Mouse (Mus musculus): ENCODE results near the gene Stx18.

Stx18 gene

GRCm38 (mm10) chr5:38082589-38082988, 44.0 kb downstream of the Stx18 start:
- no peak for DNase-seq

DNA sequence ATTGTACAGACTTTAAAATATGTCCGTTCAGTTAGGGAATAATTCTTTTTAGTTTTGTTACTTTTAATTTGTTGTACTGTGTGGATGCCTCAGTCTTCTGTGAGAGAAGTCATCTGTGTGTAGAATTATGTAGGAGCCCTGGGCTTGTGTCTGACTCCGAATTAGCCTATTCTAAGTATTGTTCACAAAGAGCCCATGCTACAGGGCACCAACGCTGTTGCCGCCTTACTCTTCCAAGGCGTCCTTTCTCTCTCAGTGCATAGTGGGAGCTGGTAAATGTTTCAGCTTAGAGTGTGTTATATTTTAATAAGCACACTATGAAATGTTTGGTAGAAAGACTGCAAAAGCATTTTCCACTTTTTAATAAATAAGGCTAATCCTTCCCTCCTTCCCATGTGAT, 44.8 kb downstream of the Stx18 start:
- no peak for DNase-seq

DNA sequence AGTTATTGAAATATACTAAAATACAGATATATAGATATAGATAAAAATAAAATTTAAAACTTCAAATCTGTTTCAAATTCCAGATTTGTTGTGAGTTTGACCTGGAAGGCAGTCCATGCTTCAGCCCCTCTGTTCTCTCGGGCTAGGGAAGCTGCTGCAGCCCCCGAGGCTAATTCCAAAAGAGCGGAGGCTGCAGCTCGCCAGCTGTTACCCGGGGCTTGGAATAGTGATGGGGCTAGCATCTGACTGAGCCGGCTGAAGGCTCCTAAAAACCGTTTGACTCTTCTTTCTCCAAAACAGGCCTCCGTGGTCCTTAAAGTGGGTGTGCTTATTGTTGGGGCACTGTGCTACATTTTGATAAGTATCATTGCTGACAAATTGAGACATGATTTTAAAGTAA, 46.1 kb downstream of the Stx18 start:
- DNase-seq, result no peak

- DNase-seq, result peak; percentile 28
Observed at GRCm38 (mm10) chr5:38085561-38086392, 47.2 kb downstream of the Stx18 start.

DNA sequence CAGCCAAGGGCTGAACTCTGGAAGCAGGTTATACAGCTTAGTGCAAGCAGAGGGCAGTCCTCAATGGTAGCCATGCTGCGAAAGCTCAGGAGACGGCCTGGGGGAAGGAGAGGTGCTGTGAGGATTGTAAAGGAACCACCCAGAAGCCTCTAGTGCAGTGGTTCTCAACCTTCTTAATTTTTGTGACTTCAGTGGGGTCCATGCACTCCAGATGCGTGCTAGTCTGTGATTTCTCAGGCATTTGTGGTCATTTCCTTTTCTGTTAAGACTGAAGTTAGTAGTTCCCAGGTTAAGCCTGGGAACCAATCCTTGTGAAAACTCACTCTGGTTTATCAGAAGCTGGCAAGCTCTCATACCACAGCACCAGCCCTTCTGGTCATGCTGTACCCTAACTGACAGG, 51.6 kb downstream of the Stx18 start:
- no peak for DNase-seq

- DNase-seq, result no peak
Observed at GRCm38 (mm10) chr5:38090581-38090980, 52.0 kb downstream of the Stx18 start.

- DNase-seq, result peak; percentile 22
Observed at GRCm38 (mm10) chr5:38091046-38091965, 52.8 kb downstream of the Stx18 start.

DNA sequence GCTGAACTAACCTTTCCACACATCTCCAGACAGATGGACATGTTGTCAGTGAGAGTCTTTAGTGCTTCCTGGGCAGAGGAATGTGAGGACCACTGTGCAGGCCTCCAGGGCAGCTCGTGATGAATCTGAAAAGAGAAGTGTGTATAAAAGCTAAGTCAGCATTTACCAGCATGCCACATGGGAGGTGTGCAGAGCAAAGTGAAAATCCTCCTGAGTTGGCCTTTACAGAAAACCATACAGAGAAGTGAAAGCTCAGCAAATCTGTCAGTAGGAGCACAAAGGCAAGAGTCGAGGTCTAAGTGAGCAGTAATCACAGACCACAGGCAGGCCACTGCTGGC, 53.4 kb downstream of the Stx18 start:
- DNase-seq, result no peak

GRCm38 (mm10) chr5:38094331-38094730, 55.8 kb downstream of the Stx18 start:
- no peak for DNase-seq

DNA sequence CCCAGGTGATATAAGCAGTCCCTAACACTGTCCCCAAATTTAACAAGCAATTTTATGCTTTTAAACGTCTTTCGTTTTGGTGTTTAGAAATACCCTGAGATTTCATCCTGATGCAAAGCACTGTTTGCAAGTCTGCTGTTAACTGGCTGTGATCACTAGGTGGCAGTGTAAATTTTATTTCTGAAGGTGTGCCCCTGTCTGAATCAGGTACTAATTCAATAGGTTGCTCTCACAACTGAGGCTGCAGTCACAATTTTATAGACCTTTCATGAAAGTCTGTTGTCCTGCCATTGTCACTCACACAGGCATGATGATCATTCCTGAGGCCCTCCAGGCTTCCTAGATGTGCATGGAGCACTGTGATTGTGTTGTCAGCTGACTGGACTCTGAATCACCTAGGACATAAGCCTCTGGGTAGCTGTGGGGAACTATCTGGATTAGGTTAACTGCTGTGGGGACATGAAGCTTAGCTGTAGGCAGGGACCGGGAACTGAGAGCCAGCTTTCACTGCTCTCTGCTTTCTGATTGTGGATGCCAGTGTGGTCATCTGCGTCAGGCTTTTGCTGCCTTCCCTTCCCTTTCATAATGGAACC, 59.1 kb downstream of the Stx18 start:
- no peak for DNase-seq

DNA sequence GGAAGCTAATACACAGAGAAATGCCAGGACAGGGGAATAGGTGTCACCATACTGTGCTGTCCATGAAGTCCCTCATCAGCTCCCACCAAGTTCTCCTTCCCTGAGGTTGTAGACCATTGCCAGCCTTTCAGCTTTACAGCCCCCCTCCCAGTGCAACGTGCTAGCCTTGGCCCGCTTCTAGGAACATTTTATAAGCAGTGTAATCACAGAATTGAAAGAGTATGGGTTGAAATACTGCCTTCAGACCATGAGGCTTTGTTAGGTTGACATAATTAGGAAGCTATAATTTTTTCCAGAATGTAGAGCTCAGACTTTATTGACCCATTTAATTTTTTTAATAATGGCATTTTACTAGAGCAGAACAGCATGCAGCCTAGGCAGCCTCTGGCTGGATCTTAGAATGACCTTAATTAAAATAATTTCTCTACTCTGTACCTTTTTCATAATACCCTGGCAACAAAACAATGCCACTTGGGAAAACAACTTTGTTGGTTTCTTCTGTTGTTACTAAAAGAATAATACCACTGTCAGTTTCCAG, 60.7 kb downstream of the Stx18 start:
- DNase-seq, result no peak

- no peak for DNase-seq
Observed at GRCm38 (mm10) chr5:38102945-38103344, 64.4 kb downstream of the Stx18 start.

DNA sequence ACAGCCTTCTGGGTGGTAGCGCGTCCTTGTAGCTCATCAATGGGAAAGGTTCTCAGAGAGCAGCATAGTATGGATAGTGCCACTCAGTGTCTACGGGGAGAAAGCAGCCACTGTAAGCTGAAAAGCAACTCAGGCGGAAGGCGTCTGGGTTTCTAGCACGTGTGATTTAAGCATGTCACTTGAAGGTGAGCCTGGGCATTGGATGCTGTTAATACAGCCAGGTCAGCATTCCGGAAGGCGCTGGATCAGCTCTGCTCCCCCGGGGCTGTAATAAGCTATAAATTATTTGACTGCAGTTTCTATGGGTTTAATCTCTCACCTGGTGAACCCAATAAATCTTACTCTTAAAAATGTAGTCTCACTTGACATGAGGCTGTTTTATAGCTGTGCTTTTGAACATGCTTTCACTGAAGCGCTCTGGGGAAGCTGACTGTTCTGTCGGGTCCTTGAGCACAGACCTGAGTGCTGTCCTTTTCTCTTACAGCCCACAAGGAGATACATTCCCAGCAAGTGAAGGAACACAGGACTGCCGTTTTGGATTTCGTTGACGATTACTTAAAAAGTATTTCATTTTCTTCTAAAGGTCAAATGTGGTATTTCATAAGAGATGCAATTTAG, 67.6 kb downstream of the Stx18 start:
- DNase-seq, result no peak

- DNase-seq, result no peak
Observed at GRCm38 (mm10) chr5:38106807-38107206, 68.3 kb downstream of the Stx18 start.

DNA sequence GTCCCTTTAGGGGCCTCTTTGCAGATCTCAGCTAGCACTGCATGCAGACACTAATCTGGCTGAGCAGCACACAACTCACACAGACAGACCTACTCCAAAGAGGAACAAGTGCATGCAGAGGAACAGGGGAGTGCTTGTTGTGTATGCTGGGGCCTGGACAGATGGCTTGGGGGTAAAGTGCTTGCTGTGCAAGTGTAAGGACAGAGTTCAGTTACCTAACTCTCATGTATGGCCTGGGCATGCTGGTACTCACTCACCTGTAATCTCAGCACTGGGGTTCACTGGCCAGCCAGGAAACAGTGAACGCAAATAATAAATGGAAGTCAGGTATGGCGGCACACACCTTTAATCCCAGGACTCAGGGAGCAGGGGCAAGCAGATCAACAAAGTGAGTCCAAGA, 76.0 kb downstream of the Stx18 start:
- DNase-seq, result no peak

DNA sequence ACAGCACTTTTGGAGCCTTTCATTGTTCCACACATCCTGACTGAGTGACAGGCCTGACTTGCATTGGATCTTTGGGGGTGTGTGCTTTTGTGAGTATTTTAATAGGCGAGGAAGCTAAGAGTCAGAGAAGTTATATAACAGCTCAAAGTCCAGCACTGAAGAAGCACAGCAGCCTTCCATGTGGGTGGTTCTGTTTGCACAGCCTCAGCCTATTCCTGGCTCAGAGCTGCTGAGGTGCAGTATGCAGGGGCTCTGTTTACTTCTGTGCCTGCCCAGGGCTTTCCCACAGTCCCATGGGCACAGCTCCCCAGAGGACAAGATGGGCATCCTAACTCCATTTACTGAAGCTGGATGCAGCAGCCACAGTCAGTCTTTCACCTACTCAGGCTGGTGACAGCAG, 78.5 kb downstream of the Stx18 start:
- no peak for DNase-seq

- no peak for DNase-seq
Observed at GRCm38 (mm10) chr5:38119268-38119667, 80.7 kb downstream of the Stx18 start.

DNA sequence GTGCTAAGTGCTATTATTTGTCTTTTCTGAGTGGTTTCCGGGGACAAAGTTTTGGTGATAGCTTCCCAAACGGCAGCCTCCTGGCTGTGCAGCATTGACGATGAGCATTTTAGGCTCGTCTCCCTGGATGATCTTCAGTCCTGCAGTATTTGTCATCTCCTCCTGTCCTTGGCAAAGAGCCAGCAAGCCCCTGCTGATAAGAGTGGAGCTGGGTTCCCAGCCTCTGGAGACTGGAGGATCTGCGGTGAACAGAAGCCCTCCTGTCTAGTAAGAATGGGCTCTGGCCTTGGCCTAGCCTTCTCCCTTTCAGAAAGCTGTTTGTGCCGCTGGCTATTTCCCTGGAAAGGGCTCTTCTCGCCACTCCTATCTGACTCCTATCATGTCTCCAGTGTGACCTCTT, 83.2 kb downstream of the Stx18 start:
- no peak for DNase-seq

DNA sequence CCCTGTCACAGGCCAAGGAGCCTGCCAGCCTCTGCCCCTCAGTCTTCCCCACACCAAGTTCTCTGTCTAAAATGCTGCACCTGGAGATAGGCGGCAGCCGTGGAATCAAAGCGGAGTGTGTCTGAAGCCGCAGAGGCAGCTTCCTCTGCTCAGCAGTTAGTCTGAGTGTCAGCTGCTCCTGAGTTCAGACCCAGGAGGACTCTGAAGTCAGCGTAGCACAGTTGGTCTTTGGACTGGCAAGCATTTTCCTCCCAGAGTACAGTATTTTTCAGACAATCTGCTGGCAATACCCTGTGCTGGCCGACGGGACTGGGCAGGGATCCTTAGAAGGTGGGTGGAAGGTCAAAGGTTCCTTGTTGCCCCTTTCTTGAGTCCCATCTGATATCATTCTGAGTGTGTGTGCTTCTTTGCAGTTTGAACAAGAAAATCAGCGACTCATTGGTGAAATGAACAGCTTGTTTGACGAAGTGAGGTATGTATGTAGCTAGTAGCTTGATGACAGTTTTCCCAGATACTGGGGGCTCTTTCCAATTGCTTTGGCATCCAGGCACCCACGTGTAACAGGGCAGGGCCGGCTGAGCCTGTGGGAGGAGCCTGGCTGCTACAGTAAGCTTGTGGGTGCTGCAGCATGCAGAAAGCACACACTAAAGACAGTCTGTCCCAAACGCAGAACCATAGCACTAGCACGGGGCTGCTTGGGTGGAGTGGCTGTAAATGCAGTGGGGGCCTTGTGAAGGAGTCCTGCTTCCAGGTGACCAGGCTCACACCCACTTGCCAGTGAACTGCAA, 88.2 kb downstream of the Stx18 start:
- no peak for DNase-seq

GRCm38 (mm10) chr5:38129339-38129738, 90.8 kb downstream of the Stx18 start:
- DNase-seq, result no peak

GRCm38 (mm10) chr5:38136247-38136646, 97.7 kb downstream of the Stx18 start:
- DNase-seq, result no peak

DNA sequence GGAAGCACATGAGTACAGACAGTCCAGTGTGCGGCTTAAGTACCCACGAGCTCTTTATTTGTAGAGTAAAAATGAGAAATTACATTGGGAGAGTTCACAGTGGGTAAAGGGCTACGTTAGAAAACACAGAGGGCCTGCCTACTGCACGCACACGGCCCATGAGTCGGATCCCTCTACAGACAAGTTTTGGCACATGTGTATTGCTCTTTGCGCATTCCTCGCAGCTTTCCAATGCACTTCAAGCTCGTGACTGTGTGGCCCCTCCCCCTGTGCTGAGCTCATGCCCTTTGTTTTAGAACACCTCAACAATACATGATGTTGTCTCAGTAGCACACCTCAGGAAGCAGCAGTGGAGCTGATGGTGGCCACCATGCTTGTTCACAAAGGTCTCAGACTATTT, 98.6 kb downstream of the Stx18 start:
- DNase-seq, result no peak

All from cerebellum, adult 9-11 months (tissue).